ENCODE assay signal across 9 mouse cellular contexts in genomic region chr17:20946636-20947035, GRCm38 (mm10). TPM values are rescaled to one million over a fixed set of nuclear protein-coding genes. Genes with fewer than 3 reads are reported as not detected.
A peak's percentile ranks its signal among the peaks of the same experiment; 100 is the strongest.
DNase-seq lines count a peak whose midpoint lies in the region; ATAC-seq and TF ChIP-seq lines count a peak whose summit lies in the region.
"Had no signal": no experiment of that assay in that cellular context is flagged by ENCODE, and none has a peak within 500 bp of the region (broad histone marks: within the 10 kb centered on the region; RNA-seq: fewer than 3 reads in every experiment).

No protein-coding gene starts in this region.

- H3K27me3 ChIP-seq in embryonic facial prominence, embryonic 12.5 days = no peaks in the 10 kb centered on the region
- no peaks in the 10 kb centered on the region for H3K27me3 ChIP-seq in intestine, embryonic 15.5 days (replicated peaks)

- DNase-seq in left cerebral cortex, adult 2 months (ENCODE audit: extremely low spot score in 1 of 2, low spot score in 2 of 2) = no peak
- no peak for DNase-seq in left cerebral cortex, postnatal 25 days (ENCODE audit: low spot score in 2 of 2)
- peak; percentile 30 for DNase-seq in naive thymus-derived CD4-positive, alpha-beta T cell, adult 2 months (ENCODE audit: low read depth)
- DNase-seq in spleen, postnatal 14 days (ENCODE audit: low spot score in 2 of 2) = no peak
- DNase-seq in embryo, embryonic 9.5 days (ENCODE audit: extremely low spot score) = no peak
- no peak for DNase-seq in thymus, postnatal 10 days (ENCODE audit: low spot score in 2 of 2)
- DNase-seq: lung, postnatal 14 days had no signal

- no peaks in the 10 kb centered on the region for H3K9me3 ChIP-seq in embryonic facial prominence, embryonic 12.5 days
- no peaks in the 10 kb centered on the region for H3K9me3 ChIP-seq in intestine, embryonic 15.5 days

- H3K4me1 ChIP-seq in embryonic facial prominence, embryonic 12.5 days = peaks cover 12% of the 10 kb centered on the region
- peaks cover 19% of the 10 kb centered on the region; the same call in 1 of the 2 replicates for H3K4me1 ChIP-seq in intestine, embryonic 15.5 days (replicated peaks)

- peak overlapping the region; percentile 80 for H3K9ac ChIP-seq in embryonic facial prominence, embryonic 12.5 days
- peak overlapping the region; percentile 77; the same call in 1 of the 2 replicates for H3K9ac ChIP-seq in intestine, embryonic 15.5 days

- H3K4me2 ChIP-seq in embryonic facial prominence, embryonic 12.5 days (replicated peaks) = peak overlapping the region; percentile 63
- H3K4me2 ChIP-seq in intestine, embryonic 15.5 days (replicated peaks) = peak overlapping the region; percentile 75

- TF ChIP-seq CTCF in left cerebral cortex, adult 2 months (IDR thresholded peaks at IDR 0.05) = no peak

- no peak overlapping the region for H3K27ac ChIP-seq in left cerebral cortex, adult 2 months
- H3K27ac ChIP-seq in embryonic facial prominence, embryonic 12.5 days = no peak overlapping the region
- no peak overlapping the region for H3K27ac ChIP-seq in intestine, embryonic 15.5 days

- no peak for ATAC-seq in embryonic facial prominence, embryonic 12.5 days (ENCODE audit: insufficient number of reproducible peaks, insufficient read depth, low FRiP score, low TSS enrichment)
- no peak for ATAC-seq in intestine, embryonic 15.5 days

- H3K36me3 ChIP-seq in embryonic facial prominence, embryonic 12.5 days = peaks cover 6% of the 10 kb centered on the region
- no peaks in the 10 kb centered on the region for H3K36me3 ChIP-seq in intestine, embryonic 15.5 days

- peak overlapping the region; percentile 98 for H3K4me3 ChIP-seq in left cerebral cortex, adult 2 months
- peak overlapping the region; percentile 80 for H3K4me3 ChIP-seq in embryonic facial prominence, embryonic 12.5 days
- H3K4me3 ChIP-seq in intestine, embryonic 15.5 days (replicated peaks) = peak overlapping the region; percentile 67

- intact Hi-C loops in left cerebral cortex, adult 2 months (cut with DNase I) = loop anchor here (10.0 kb wide), 3 partner anchors 588 to 1478 kb away; partner anchors contain the start of genes Zfp52, Zfp946 and Zfp948
- intact Hi-C loops in left cerebral cortex, postnatal 25 days (cut with DNase I) = loop anchor here (5.0 to 10.0 kb wide), 3 partner anchors 506 to 618 kb away; partner anchors contain the start of genes Zfp51, Zfp52 and Zfp948

RNA-seq across cellular contexts. Expression of gene Ppp2r1a, which starts 1.5 kb away (rescaled TPM):
- 100 to 1,000 TPM; 537 to 542 TPM for total RNA-seq in left cerebral cortex, adult 2 months (2021)
- total RNA-seq in left cerebral cortex, postnatal 25 days (2021) = 100 to 1,000 TPM; 612 to 620 TPM
- 402 and 407 TPM in 2 replicates for polyA plus RNA-seq in embryonic facial prominence, embryonic 12.5 days (2016; fragmentation: Nextera tagmentation; extraction: Ambion mirVana)
- polyA plus RNA-seq in intestine, embryonic 15.5 days (2015; fragmentation: Nextera tagmentation; extraction: Ambion mirVana) = 337 and 339 TPM in 2 replicates

RNA-seq across cellular contexts. Expression of gene Vmn1r232, which starts 27.1 kb away (rescaled TPM):
- total RNA-seq in left cerebral cortex, adult 2 months (2021) = not detected
- not detected for total RNA-seq in left cerebral cortex, postnatal 25 days (2021)
- polyA plus RNA-seq in embryonic facial prominence, embryonic 12.5 days (2016; fragmentation: Nextera tagmentation; extraction: Ambion mirVana) = not detected in 2 replicates
- polyA plus RNA-seq in intestine, embryonic 15.5 days (2015; fragmentation: Nextera tagmentation; extraction: Ambion mirVana) = not detected in 2 replicates

RNA-seq across cellular contexts. Expression of gene Vmn1r231, which starts 41.7 kb away (rescaled TPM):
- not detected for total RNA-seq in left cerebral cortex, adult 2 months (2021)
- total RNA-seq in left cerebral cortex, postnatal 25 days (2021) = not detected
- polyA plus RNA-seq in embryonic facial prominence, embryonic 12.5 days (2016; fragmentation: Nextera tagmentation; extraction: Ambion mirVana) = not detected in 2 replicates
- polyA plus RNA-seq in intestine, embryonic 15.5 days (2015; fragmentation: Nextera tagmentation; extraction: Ambion mirVana) = not detected in 2 replicates

RNA-seq across cellular contexts. Expression of gene Vmn1r233, which starts 49.6 kb away (rescaled TPM):
- total RNA-seq in left cerebral cortex, adult 2 months (2021) = not detected
- total RNA-seq in left cerebral cortex, postnatal 25 days (2021) = not detected
- polyA plus RNA-seq in embryonic facial prominence, embryonic 12.5 days (2016; fragmentation: Nextera tagmentation; extraction: Ambion mirVana) = not detected in 2 replicates
- polyA plus RNA-seq in intestine, embryonic 15.5 days (2015; fragmentation: Nextera tagmentation; extraction: Ambion mirVana) = not detected in 2 replicates
